Mouse (Mus musculus): ENCODE measurements at regions not wholly inside any gene's neighbourhood (a gene's known extent, or its start where the extent isn't known, plus 50 kb on each side); places are given as distances from the start of the nearest gene placed in this dataset.

DNA sequence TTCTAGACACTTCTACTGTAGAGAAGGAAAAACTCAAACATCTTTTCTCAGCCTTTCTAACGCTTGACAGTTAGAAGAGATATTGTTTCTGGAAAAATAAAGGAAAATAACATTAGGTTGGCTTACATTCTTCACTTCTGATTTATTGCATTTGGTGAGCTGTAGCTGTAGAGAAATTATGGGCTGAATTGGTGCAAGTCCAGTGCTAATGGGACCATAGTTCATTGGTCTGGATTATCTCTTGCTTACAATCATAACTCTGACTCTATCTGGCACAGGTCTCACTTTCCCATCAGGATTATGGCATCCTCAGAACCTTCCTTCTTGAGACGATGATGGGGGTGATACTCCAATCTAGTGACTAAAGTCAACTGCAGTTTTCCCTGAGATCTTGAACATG, 937.7 kb upstream of the Lcorl start:
- TF ChIP-seq GATA1 (IDR thresholded peaks at IDR 0.05; ENCODE audit: borderline replicate concordance, low read length): no peak
- TF ChIP-seq FLI1 (IDR thresholded peaks at IDR 0.05; ENCODE audit: low read length): no peak

Data from megakaryocyte, embryonic 14.5 days (primary cell).